Mouse (Mus musculus) retina, postnatal 7 days (tissue): ENCODE measurements around the gene Efcab9.

Experiments used
- DNase-seq: peaks from one replicate; pipeline ENCODE4 v3.0.0-alpha.2; 2012; ENCODE audit warnings: low read depth, low spot score

Gene Efcab9

DNA sequence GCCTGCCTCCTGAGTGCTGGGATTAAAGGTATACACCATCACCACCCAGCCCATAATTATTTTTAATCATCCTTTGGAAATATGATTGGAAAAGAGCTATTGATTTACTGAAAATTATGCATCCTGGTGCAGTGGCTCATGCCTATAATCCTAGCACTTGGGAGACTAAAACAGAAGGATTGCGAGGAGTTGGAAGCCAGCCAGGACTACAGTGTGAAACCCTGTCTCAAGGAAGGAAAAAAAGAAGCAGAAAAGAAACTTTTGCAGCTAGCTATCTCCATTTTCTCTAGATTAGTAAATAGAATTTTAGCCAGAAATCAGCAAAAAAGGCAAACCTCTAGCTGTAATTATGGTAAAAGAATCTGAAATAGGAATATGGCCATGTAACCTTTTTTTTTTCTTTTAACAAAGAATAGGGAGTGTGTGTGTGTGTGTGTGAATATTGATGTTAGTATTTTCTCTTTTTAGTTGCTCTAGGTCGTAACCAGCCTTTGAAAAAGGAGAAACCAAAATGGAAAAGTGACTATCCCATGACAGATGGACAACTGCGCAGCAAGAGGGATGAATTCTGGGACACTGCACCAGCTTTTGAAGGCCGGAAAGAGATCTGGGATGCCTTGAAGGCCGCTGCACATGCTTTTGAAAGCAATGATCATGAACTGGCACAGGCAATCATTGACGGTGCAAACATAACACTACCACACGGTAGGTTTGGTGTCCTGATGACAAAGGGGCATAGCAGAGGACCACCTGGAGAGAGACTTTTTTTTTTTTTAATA is 32.9 kb downstream of the Efcab9 start:
- DNase-seq, result no peak

DNA sequence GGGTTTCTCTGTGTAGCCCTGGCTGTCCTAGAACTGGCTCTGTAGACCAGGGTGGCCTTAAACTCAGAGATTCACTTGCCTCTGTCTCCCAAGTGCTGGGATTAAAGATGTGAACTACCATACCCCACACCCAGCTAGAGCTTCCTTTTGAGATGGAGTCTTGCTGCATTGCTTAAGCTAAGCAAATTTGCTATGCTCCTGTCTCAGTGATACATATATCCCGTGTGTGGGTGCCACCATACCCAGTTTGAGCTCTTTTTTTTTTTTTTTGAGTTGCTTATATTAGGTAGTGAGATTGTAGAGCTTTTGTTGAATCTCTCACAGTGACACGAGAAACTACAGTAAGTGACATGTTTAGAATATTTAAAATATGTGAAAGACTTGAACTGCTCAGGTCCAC is 36.6 kb downstream of the Efcab9 start:
- no peak for DNase-seq

DNA sequence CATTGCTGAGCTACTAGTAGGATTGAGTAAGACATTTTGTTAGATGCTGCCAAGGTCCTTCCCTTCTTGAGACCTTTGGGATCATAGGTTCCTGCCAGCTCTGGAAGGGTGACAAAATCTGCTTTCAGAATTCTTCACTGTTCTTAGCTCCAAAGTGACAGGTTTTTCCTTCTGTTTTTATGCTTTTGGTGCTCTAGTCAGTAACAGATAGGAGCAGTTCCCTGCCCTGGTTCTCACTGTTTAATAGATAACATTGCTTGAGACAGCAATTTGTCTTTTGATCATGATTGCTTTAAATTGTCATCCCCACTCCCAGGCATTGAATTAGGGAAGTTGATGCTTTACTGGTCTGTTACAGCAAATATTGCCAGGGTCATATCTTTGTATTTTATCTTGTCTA is 38.6 kb downstream of the Efcab9 start:
- DNase-seq, result no peak

DNA sequence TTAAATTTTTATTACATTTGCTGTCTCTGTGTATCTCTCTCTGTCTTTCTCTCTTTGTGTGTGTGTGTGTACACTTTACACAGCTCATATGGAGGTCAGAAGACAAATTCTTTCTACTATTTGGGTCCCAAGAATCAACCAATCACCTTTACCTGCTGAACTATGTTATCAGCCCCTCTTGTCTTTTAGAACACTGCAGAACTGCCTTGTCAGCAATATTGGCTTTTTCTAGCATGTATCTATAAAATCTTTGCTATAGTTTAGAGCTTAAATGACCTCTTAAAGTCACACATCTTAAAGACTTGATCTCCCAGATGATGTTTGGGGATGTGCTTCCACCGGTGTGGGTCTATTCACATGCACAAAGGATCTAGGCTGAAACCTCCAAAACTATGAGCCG is 40.8 kb downstream of the Efcab9 start:
- no peak for DNase-seq

DNA sequence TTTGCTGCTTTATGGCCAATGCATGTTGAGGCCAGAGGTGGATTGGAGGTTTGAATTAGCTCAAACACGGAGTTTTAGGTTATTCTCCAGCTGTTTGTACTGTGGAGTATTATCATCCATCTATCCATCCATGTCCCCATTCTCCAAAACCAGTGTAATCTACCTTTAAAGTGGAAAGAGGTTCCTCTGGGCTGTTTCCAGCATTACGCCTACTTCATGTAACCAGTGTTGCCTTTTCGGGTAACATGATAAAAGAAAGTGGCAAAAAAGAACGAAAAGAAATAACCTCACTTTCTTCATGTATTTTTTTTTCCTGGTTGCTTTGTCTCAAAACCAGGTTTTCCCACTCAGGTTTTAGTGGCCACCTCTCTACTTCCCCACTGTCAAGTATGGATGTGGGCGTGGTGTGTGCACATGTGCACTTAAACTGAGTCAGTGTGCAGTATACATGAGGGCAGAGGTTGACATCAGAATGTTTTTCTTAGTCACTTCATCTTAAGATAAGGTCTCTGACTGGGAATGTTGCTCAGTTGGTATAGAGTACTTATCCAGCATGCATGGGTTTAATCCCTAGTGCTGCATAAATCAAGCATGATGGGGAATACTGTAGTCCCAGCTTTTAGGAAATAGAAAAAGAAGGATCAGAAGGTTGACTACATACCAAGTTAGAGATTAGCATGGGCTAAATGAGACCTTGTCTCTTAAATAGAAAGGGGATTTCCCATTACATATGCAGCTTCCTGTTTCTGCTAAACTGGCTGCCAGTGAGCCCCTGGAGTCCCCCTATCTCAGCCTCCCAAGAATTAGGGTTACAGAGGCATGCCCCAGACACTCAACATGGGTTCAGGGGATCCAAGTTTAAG is 42.8 kb downstream of the Efcab9 start:
- no peak for DNase-seq

DNA sequence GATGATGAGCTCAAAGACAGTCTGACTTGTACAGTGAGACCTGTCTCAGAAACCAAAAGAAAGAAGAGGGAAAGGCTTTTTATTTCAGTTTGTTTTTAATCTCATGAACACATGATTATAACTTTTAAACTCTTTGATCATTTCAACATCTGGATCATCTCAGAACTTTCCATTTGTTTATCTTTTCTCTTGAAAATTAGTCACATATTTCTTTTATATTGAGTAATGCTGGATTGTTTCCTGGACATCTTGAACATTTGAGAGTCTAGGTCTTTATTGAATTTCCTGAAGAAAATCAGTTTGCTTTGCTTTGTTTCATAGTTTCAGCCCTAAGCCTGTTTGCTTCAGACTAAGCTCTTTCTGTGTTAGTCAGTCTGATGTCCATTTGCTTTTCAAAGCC is 43.5 kb downstream of the Efcab9 start:
- DNase-seq, result no peak

DNA sequence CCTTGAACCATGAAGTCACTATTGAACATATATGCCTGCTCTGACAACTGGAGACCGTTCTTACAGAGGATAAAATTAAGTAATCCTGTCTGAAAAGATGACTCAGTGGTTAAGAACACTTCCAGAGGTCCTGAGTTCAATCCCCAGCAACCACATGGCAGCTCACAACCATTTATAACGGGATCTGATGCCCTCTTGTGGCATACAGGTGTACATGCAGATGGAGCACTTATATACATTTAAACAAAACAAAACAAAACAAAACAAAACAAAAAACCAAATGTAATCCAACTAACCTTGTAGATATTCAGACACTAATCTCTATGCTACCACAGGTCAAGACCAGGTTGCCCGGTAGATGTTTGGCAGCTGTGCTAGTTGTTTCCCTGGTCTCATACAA is 44.4 kb downstream of the Efcab9 start:
- DNase-seq, result no peak

DNA sequence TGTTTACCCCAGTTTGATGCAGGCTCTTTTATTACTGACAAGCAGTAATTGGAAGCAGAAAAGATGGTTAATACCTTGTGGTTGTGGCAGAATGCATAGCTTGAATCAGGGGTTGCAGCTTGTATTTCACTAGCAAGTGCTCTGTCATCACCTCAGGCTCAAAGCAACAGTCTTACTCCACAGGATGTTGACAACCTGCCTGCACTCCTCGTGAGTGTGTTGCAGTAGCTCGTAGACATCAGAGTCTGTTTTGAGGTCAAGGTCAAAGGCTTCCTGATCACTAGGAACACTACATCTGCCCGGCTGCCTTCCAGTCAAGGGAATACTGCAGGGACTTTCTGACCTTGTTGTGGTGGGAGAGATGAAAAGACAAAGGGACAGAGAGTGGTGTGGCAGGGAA is 45.3 kb downstream of the Efcab9 start:
- no peak for DNase-seq

DNA sequence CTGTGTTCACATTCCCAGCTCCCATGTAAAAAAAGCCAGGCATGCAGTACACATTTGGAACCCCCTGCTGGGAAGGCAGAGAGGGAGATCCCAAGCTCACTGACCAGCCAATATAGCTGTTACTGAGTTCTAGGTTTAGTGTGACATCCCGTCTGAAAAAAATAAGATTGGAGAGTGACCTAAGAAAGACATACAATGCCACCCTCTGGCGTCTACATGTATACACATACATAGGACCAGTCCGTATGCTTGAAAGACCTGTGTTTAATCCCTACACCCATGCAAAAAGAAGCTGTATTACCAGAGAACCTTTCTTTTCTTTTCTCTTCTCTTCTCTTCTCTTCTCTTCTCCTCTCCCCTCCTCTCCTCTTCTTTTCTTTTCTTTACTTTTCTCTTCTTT is 46.6 kb downstream of the Efcab9 start:
- no peak for DNase-seq

DNA sequence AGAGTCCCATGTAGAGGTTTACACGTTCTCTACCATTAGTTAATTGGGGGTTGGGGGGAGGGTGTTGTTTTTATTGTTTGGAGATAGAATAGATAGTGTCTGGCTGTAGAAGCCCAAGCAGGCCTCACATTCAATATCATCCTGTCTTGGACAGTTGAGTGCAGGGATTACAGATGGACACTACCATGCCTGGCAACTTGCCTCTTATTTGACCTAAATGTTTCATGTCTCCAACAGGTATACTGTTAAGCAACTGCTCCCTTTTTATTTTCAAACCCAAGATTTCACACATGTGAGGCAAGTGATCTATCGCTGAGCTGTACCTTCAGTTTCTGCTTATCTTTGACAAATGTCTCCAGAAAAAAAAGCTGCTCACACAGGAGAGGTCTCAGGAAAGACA is 50.4 kb downstream of the Efcab9 start:
- no peak for DNase-seq

DNA sequence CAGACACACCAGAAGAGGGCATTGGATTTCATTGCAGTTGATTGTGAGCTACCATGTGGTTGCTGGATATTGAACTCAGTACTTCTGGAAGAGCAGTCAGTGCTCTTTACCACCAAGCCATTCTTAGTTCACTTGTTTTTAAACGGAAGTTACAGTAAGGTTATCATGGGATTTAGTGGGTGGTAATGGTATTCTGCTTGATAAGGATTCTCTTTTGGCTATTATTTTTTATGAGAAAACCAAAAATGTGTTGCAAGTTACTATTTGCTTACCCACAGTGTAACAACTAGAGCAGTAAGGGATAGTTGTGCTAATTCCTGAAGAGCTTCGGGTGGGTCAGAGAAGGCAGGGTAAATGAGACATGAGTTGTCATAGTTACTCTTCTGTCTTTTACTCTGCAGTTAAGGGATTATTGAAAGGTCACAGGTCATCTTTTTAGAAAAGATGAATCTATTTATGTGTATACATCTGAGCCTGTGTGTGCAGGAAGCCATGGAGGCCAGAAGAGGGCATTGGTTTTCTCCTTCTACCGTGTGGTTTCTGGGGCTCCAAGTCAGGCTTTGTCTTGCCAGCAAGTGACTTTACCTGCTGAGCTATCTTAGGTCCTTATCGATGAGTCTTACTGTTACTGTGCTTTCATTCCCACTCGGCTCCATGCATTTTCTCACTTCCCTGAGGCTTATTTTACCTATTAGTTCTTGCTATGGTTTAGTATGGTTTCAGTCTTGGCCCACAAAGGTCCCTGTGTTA is 56.2 kb downstream of the Efcab9 start:
- no peak for DNase-seq

DNA sequence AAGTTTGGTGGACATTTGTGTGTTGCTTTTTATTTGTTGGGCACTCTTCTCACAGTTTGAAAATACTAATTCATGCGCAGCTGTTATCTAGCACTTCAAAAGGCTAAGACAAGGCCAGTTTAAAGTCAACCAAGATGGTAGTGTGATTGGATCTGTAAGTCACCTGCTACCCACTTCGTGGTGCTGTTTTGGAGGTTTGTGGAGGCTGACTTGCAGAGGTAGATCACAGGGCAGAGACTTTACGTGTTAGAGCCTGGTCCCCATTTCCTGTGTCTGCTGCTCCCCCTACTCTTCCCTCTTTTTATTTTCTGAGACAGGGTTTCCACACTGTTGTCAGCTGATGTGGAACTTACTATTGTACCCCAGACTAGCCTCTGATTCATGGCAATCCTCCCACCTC is 57.2 kb downstream of the Efcab9 start:
- DNase-seq, result no peak
